Mouse (Mus musculus) forebrain, embryonic 15.5 days (tissue): ENCODE measurements at regions not wholly inside any gene's neighbourhood (a gene's known extent, or its start where the extent isn't known, plus 50 kb on each side); places are given as distances from the start of the nearest gene placed in this dataset.
"Not testable (repeated sequence)": the region's sequence is repeated elsewhere in the genome, so short reads cannot be mapped to it uniquely, and the experiment has no call there.

Source experiments
- ATAC-seq: fragments of 200-750 bp; cut with Nextera tagmentation; replicated peaks from 2 replicates; pipeline ENCODE4 v1.8.0; 2017; ENCODE audit warnings: mild to moderate bottlenecking, moderate TSS enrichment, moderate library complexity
- H3K27ac ChIP-seq: fragments of 300-500 bp; sonication (generic); replicated peaks from 2 replicates; pipeline ENCODE4 v1.5.1; 2015; ENCODE audit warnings: mild to moderate bottlenecking, inconsistent platforms
- H3K27me3 ChIP-seq: fragments of 300-500 bp; sonication (generic); 2 replicates; pipeline ENCODE4 v1.6.1; 2015; ENCODE audit warnings: inconsistent platforms
- H3K36me3 ChIP-seq: fragments of 300-500 bp; sonication (generic); 2 replicates; pipeline ENCODE4 v1.6.1; 2015; ENCODE audit warnings: mild to moderate bottlenecking, inconsistent platforms
- H3K4me1 ChIP-seq: fragments of 300-500 bp; sonication (generic); 2 replicates; pipeline ENCODE4 v1.6.1; 2015; ENCODE audit warnings: inconsistent platforms
- H3K4me2 ChIP-seq: fragments of 300-500 bp; sonication (generic); replicated peaks from 2 replicates; pipeline ENCODE4 v1.6.1; 2015; ENCODE audit warnings: mild to moderate bottlenecking, inconsistent platforms
- H3K4me3 ChIP-seq: fragments of 300-500 bp; sonication (generic); 2 replicates; pipeline ENCODE4 v1.5.1; 2015; ENCODE audit warnings: mild to moderate bottlenecking, inconsistent platforms
- H3K9ac ChIP-seq: fragments of 300-500 bp; sonication (generic); replicated peaks from 2 replicates; pipeline ENCODE4 v1.6.1; 2015; ENCODE audit warnings: mild to moderate bottlenecking, inconsistent platforms
- H3K9me3 ChIP-seq: fragments of 300-500 bp; sonication (generic); 2 replicates; pipeline ENCODE4 v1.6.1; 2016; ENCODE audit warnings: inconsistent platforms
- WGBS: fragments of 180-500 bp; shearing (Covaris S2); methylation state at CpG from one replicate; pipeline ENCODE4 v1.1.7; 2015; ENCODE audit warnings: mixed read lengths; 5-methylcytosine and 5-hydroxymethylcytosine counted together

DNA sequence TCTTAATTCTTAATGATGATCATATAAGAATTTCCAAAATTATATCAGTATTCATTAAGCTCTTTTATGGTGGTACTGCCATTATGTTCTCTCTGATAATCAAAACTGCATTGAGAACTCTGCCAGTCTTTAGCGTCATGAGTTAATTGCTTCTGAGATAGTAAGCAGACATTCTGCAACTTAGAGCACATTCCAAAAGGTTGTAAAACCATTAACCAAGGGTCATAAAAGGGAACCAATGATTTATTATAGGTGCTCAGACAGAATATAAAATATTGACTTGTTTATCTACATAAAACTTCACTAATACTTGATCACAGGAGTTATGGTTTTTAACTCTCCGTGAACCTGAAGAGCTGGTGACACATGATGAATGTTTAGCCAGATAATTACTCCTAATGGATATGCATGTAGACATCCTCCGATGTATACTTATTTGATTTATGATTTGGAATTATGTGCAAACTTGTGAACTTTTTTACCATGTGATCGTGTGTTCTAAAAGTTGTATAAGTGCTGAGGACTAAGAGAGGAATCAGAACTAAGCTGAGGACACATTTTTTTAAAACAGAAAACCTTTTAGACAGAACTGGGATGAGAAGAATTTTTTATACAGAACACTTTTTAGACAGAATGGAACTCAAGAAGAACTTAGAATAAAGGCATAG lies 1345.4 kb downstream of the Zfp704 start:
- Histone ChIP-seq H3K27ac (no peak overlapping the region), H3K9ac (no peak overlapping the region), H3K27me3 (no peaks in the 10 kb centered on the region; the same call in 1 of the 2 replicates), H3K4me1 (no peaks in the 10 kb centered on the region), H3K9me3 (no peaks in the 10 kb centered on the region), H3K36me3 (no peaks in the 10 kb centered on the region), H3K4me2 (no peak overlapping the region), H3K4me3 (no peak overlapping the region)
- 94% methylated on average over 4 of the region's 4 CpGs for WGBS
- ATAC-seq = no peak

- no peak overlapping the region for H3K9ac ChIP-seq
- H3K4me3 ChIP-seq = no peak overlapping the region
- no peak overlapping the region for H3K27ac ChIP-seq
- H3K4me2 ChIP-seq = no peak overlapping the region
- H3K9me3 ChIP-seq = no peaks in the 10 kb centered on the region
- no peaks in the 10 kb centered on the region for H3K27me3 ChIP-seq
- H3K4me1 ChIP-seq = no peaks in the 10 kb centered on the region
- no peaks in the 10 kb centered on the region for H3K36me3 ChIP-seq
- ATAC-seq = no peak
Measured at GRCm38 (mm10) chr3:8257293-8257692, 1352.6 kb downstream of the Zfp704 start.

DNA sequence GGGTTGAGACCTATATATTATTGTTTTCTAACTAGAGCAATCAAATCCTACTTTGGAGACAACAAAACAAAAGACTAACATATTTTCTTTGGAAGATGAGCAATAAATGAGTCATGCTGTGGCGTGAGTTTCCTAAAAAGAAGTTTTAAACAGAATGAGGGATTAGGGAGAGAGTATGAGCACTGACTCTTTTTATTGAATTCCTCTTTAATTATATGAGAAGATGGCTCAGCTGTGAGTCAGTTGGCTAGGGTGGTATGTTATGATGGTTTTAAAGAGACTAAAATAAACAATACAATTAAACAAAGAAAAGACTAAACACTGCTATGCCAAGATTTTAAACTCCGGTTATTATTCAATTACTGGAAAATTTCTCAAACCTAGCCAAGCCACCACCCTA lies 1357.6 kb downstream of the Zfp704 start:
- Histone ChIP-seq H3K4me1 (no peaks in the 10 kb centered on the region), H3K9me3 (no peaks in the 10 kb centered on the region), H3K27me3 (no peaks in the 10 kb centered on the region), H3K36me3 (no peaks in the 10 kb centered on the region), H3K27ac (no peak overlapping the region), H3K9ac (no peak overlapping the region), H3K4me2 (no peak overlapping the region), H3K4me3 (no peak overlapping the region)
- WGBS = 74% methylated on average over 2 of the region's 2 CpGs
- no peak for ATAC-seq

DNA sequence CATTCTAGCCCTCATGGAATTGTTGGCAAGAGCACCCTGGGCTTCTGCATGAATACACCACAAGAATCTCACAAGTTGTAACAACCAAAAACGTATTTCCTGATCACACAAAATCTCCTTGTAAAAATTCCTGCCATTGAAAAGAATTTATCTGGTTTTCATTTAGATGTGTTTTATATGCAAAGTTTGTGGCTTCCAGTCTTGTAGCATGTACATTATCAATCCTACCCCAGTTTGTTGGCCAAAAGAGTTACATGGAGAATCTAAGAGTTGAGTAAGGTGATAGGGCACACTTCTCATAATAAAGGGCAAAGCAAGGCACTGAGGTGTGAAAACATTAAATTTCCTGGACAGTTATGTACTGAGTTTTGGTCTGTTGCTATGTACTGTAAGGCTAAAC lies 1361.0 kb downstream of the Zfp704 start:
- H3K9ac ChIP-seq = no peak overlapping the region
- H3K4me2 ChIP-seq = no peak overlapping the region
- H3K27ac ChIP-seq = no peak overlapping the region
- no peaks in the 10 kb centered on the region for H3K36me3 ChIP-seq
- H3K9me3 ChIP-seq = peaks cover 3% of the 10 kb centered on the region; the same call in 1 of the 2 replicates
- ATAC-seq = no peak
- 77% methylated on average over 1 of the region's 1 CpGs for WGBS
- no peak overlapping the region for H3K4me3 ChIP-seq
- H3K4me1 ChIP-seq = no peaks in the 10 kb centered on the region
- no peaks in the 10 kb centered on the region for H3K27me3 ChIP-seq

DNA sequence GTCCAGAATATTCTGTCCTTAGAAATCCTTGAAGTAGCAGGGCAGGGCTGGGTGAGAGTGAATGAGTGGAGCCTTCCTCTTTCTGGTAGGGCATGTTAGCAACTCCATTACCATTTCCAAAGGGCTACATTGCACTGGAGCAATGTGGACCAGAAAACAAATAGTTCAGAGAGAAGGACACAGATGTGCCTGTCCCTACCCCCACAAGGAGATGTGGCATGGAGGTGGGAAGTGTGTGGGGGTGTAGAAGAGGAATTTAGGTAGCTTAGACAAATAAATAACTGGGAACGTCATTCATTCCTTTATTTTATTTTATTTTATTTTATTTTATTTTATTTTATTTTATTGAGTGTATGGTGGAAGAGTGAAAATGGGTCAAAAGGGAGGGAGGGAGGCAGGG lies 1364.1 kb downstream of the Zfp704 start:
- H3K4me2 ChIP-seq, H3K4me3 ChIP-seq, H3K27ac ChIP-seq, H3K36me3 ChIP-seq, H3K9ac ChIP-seq, H3K4me1 ChIP-seq, H3K9me3 ChIP-seq, ATAC-seq, H3K27me3 ChIP-seq: not testable (repeated sequence)
- WGBS = 42% methylated on average over 1 of the region's 1 CpGs

GRCm38 (mm10) chr3:8245195-8245789 lies 1364.6 kb downstream of the Zfp704 start:
- 78% methylated on average over 2 of the region's 2 CpGs for WGBS
- H3K9ac ChIP-seq, ATAC-seq, H3K36me3 ChIP-seq, H3K4me2 ChIP-seq, H3K27ac ChIP-seq, H3K27me3 ChIP-seq, H3K4me1 ChIP-seq, H3K9me3 ChIP-seq, H3K4me3 ChIP-seq: not testable (repeated sequence)

- not testable (repeated sequence) for H3K4me3 ChIP-seq, H3K9ac ChIP-seq, H3K36me3 ChIP-seq, ATAC-seq, H3K4me2 ChIP-seq, H3K9me3 ChIP-seq, H3K4me1 ChIP-seq, H3K27ac ChIP-seq, H3K27me3 ChIP-seq
- WGBS = 87% methylated on average over 4 of the region's 4 CpGs
Measured at GRCm38 (mm10) chr3:8244526-8245194, 1365.2 kb downstream of the Zfp704 start.

- Histone ChIP-seq H3K27ac (no peak overlapping the region), H3K9me3 (no peaks in the 10 kb centered on the region), H3K4me3 (no peak overlapping the region), H3K4me2 (no peak overlapping the region), H3K36me3 (no peaks in the 10 kb centered on the region), H3K27me3 (no peaks in the 10 kb centered on the region), H3K9ac (no peak overlapping the region), H3K4me1 (no peaks in the 10 kb centered on the region)
- ATAC-seq = no peak
- whole genome bisulfite sequencing = 65% methylated on average over 6 of the region's 6 CpGs
Measured at GRCm38 (mm10) chr3:8206623-8207404, 1403.1 kb downstream of the Zfp704 start.

- peaks cover 12% of the 10 kb centered on the region for H3K4me1 ChIP-seq
- WGBS = 60% methylated on average over 4 of the region's 4 CpGs
- no peak overlapping the region for H3K27ac ChIP-seq
- peak; percentile 44; the same call in 1 of the 2 replicates for ATAC-seq
- H3K27me3 ChIP-seq = no peaks in the 10 kb centered on the region
- no peaks in the 10 kb centered on the region for H3K36me3 ChIP-seq
- no peak overlapping the region for H3K4me2 ChIP-seq
- no peaks in the 10 kb centered on the region for H3K9me3 ChIP-seq
- H3K4me3 ChIP-seq = no peak overlapping the region
- no peak overlapping the region for H3K9ac ChIP-seq
Measured at GRCm38 (mm10) chr3:8163030-8163429, 1446.9 kb downstream of the Zfp704 start.

- peak; percentile 90 for ATAC-seq
- Histone ChIP-seq H3K9ac (no peak overlapping the region), H3K9me3 (no peaks in the 10 kb centered on the region), H3K36me3 (no peaks in the 10 kb centered on the region), H3K4me1 (peaks cover 12% of the 10 kb centered on the region), H3K27me3 (no peaks in the 10 kb centered on the region), H3K4me3 (no peak overlapping the region), H3K4me2 (no peak overlapping the region), H3K27ac (no peak overlapping the region)
- 65% methylated on average over 4 of the region's 4 CpGs for WGBS
Measured at GRCm38 (mm10) chr3:8161997-8162756, 1447.7 kb downstream of the Zfp704 start.

DNA sequence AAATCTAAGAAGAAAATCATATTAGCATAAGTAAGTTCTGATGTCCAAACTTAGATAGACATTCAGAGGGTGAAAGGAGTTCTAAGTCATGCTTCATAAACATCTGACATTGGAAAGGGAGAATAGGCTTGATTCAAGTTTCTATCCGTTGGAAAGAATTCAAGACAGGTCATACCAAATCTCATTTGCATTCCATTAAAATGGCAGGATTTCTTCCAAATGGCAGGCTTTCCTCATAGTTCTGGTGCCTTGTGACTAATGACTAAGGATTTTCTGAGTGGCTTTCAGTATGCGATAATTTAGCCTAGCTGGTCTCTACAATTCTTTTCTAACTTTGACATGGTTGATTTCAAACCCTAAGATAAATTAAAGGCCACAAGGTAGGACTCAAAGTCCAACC lies 1466.9 kb downstream of the Zfp704 start:
- Histone ChIP-seq H3K4me3 (no peak overlapping the region), H3K4me2 (no peak overlapping the region), H3K36me3 (no peaks in the 10 kb centered on the region), H3K9me3 (no peaks in the 10 kb centered on the region), H3K27me3 (no peaks in the 10 kb centered on the region), H3K27ac (no peak overlapping the region), H3K4me1 (peaks cover 8% of the 10 kb centered on the region; the same call in 1 of the 2 replicates), H3K9ac (no peak overlapping the region)
- 0 out of 2 replicates have a peak, but pooled peaks have one; percentile 20 for ATAC-seq
- WGBS = 39% methylated on average over 2 of the region's 2 CpGs
